Mouse (Mus musculus) forebrain, postnatal 0 days (tissue): ENCODE results near the gene Necab3. TPM values are rescaled to one million over a fixed set of nuclear protein-coding genes. Genes with fewer than 3 reads are reported as not detected.

Source experiments
- ATAC-seq: fragments of 200-750 bp; cut with Nextera tagmentation; 2 replicates; pipeline ENCODE4 v1.8.0; 2017; ENCODE audit warnings: mild to moderate bottlenecking, moderate library complexity
- DNase-seq: peaks from one replicate; pipeline ENCODE4 v3.0.0-alpha.2; 2015
- H3K27ac ChIP-seq: fragments of 300-500 bp; sonication (generic); 2 replicates; pipeline ENCODE4 v1.5.1; 2014; ENCODE audit warnings: low read depth, mild to moderate bottlenecking, antibody characterized with exemption, low read length, moderate library complexity, mixed read lengths
- H3K27me3 ChIP-seq: fragments of 300-500 bp; sonication (generic); 2 replicates; pipeline ENCODE4 v1.6.1; 2014; ENCODE audit warnings: mild to moderate bottlenecking, low read length, mixed read lengths; ENCODE audit not compliant: insufficient read depth
- H3K36me3 ChIP-seq: fragments of 300-500 bp; sonication (generic); 2 replicates; pipeline ENCODE4 v1.6.1; 2014; ENCODE audit warnings: mild to moderate bottlenecking, moderate library complexity; ENCODE audit not compliant: insufficient read depth
- H3K4me1 ChIP-seq: fragments of 300-500 bp; sonication (generic); 2 replicates; pipeline ENCODE4 v1.6.1; 2014; ENCODE audit warnings: antibody characterized with exemption; ENCODE audit not compliant: insufficient read depth
- H3K4me2 ChIP-seq: fragments of 300-500 bp; sonication (generic); 2 replicates; pipeline ENCODE4 v1.6.1; 2014; ENCODE audit warnings: low read depth, mild to moderate bottlenecking, moderate library complexity
- H3K4me3 ChIP-seq: fragments of 300-500 bp; sonication (generic); 2 replicates; pipeline ENCODE4 v1.5.1; 2014; ENCODE audit warnings: low read depth, low read length, mixed read lengths
- H3K9ac ChIP-seq: fragments of 300-500 bp; sonication (generic); 2 replicates; pipeline ENCODE4 v1.6.1; 2014; ENCODE audit warnings: mild to moderate bottlenecking
- H3K9me3 ChIP-seq: fragments of 300-500 bp; sonication (generic); 2 replicates; pipeline ENCODE4 v1.6.1; 2016; ENCODE audit warnings: low read length
- CTCF ChIP-seq: sonication (generic); IDR thresholded peaks from 2 replicates; pipeline ENCODE4 v1.5.1; 2016; ENCODE audit warnings: antibody characterized with exemption, control low read depth, low read depth
- WGBS: fragments of 180-500 bp; shearing (Covaris S2); extraction: QIAGEN DNeasy Blood & Tissue Kit; methylation state at CpG from one replicate; pipeline ENCODE4 v1.1.7; 2014; 5-methylcytosine and 5-hydroxymethylcytosine counted together
- polyA plus RNA-seq: library from polyadenylated mRNA; unstranded; fragments of >200 nt; fragmentation: Nextera tagmentation; extraction: Ambion mirVana; gene quantifications from 2 replicates; pipeline ENCODE4 v1.2.1, GENCODE M21; 2015
- total RNA-seq: library from RNA; depleted of rRNA; stranded (reverse); fragments of >200 nt; gene quantifications from 2 replicates; pipeline ENCODE4 v1.2.3, GENCODE M21; 2014

Necab3 gene
- total and polyA plus RNA-seq, 2 experiments from 2014 or later, result 14.5 to 17.2 TPM

DNA sequence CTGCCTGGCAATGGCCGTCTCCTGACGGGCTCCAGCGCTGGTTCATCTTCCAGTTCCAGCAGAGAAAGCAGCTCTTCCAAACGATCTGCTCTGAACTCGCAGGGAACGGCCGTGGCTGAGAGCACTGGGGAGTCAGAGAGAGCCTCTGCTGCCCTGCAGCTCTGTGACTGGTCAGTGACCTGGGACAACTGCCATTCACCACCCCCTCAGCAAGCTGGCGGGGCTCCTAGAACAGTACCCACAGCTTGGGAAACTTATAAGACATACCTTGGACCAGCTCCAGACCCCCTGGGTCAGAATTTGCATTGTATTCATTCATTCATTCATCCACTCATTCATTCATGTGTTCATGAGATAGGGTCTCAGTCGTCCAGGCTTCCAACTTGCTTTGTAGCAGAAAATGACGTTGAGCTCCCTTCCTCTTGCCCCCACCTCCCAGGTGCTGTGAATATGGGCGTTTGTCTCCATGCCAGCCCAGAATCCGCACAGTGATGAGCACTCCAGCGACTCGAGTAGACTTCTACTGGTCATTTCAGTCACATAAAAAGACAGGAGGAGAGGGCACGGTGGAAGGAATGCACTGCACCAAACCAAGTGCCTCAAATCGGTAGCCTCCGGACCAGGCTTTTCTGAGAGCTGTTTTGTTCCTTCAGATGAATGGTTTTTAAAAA lies 26.4 kb upstream of the Necab3 start:
- TF ChIP-seq CTCF, result no peak
- Histone ChIP-seq H3K9ac (no peak overlapping the region), H3K27me3 (no peaks in the 10 kb centered on the region), H3K4me2 (no peak overlapping the region), H3K27ac (peak overlapping the region; percentile 70), H3K4me1 (peaks cover 16% of the 10 kb centered on the region), H3K4me3 (no peak overlapping the region), H3K9me3 (no peaks in the 10 kb centered on the region), H3K36me3 (no peaks in the 10 kb centered on the region)
- WGBS, result 39% methylated on average over 17 of the region's 17 CpGs
- ATAC-seq (no peak), DNase-seq (no peak)

DNA sequence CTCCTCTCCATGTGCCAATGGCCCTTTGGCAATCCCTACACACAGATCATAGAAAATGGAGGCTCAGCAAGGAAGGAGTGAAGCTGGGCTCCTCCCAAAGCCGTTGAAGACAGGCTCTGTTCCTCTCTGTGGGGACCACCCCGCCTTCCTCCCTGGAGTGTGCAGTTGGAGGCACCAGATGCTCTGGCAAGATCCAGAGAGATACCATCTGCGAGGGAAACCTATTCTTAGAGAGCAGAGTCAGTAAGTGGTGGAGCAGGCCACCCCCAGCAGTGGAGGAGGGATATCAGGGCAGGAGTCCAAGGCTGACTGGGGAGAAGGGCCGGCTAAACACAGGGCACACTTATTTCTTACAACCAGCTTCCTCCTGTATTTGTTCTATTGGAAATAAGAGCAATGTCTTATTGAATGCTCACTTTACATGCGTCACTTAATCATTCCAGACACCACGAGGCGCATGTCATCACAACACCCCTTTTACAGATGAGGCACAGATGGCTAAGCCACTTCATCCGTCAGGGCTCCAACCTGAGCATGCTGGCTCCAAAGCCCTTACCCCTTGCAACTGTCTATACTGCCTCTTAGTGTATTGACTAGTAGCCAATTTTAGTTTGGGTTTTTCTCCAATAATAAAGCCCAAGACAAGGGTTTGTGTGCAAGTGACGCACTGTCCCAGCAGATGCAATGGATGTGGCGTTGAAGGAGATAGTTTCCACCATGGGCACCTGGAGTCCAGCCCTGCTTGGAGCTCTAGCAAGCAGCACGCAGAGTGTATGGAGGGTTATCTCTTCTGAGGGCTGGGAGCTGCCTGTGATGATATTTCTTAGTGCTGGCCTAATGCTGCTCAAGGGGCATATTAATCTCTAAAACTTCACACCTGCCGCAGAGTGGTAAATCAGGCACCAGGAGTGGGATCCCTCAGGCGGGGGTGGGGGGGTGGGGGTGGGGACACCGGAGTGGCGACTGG lies 25.5 kb upstream of the Necab3 start:
- Histone ChIP-seq H3K27ac (peak overlapping the region; percentile 70), H3K9ac (no peak overlapping the region), H3K27me3 (no peaks in the 10 kb centered on the region), H3K9me3 (no peaks in the 10 kb centered on the region), H3K36me3 (no peaks in the 10 kb centered on the region), H3K4me3 (no peak overlapping the region), H3K4me1 (peaks cover 16% of the 10 kb centered on the region), H3K4me2 (no peak overlapping the region)
- peak; percentile 97 for ATAC-seq
- peak; percentile 93 for DNase-seq
- TF ChIP-seq CTCF, result no peak
- WGBS, result 37% methylated on average over 15 of the region's 15 CpGs

DNA sequence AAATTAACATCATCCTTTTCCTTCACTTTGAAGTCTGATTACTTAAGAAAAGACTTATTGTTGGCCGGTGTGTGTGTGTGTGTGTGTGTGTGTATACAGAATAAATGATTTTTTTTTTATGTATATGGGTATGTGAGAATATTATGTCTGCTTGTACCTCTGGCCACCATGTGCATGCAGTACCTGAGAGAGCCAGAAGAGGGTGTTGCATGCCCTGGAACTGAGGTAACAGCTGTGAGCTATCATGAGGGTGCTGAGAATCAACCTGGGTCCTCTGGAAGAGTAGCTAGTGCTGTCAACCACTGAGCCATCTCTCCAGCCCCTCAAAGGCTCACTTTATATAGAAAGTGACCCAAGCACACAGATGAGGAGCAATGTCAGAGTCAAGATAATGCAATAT lies 22.7 kb upstream of the Necab3 start:
- ATAC-seq, result no peak
- H3K4me2 ChIP-seq, result no peak overlapping the region
- H3K27ac ChIP-seq, result no peak overlapping the region
- no peaks in the 10 kb centered on the region for H3K36me3 ChIP-seq
- peaks cover 16% of the 10 kb centered on the region for H3K4me1 ChIP-seq
- 0 out of 2 replicates have a peak, but pooled peaks have one; percentile 12 for TF ChIP-seq CTCF
- WGBS, result 97% methylated on average over 1 of the region's 1 CpGs
- no peaks in the 10 kb centered on the region for H3K9me3 ChIP-seq
- no peak overlapping the region for H3K9ac ChIP-seq
- H3K27me3 ChIP-seq, result no peaks in the 10 kb centered on the region
- DNase-seq, result no peak
- H3K4me3 ChIP-seq, result no peak overlapping the region

DNA sequence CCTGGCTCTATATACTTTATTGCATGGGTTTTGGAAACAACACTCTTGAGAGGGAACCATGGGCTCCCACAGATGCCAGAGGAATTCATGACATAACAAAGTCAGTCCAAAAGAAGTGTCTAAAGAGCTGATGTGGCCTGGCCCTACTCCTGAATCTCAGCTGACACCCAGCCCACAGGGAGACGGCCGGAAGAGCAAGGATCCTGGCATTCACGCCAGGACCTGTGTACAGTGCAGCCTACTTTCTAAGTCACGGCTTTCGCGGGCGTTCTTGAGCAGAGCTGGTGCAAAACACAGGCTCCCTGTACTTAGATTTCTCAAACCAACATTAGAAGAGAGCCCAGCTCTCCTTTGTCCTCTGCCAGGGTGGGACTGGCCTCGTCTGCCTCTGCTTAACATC lies 21.9 kb upstream of the Necab3 start:
- H3K4me2 ChIP-seq, result no peak overlapping the region
- DNase-seq (no peak), ATAC-seq (no peak)
- peaks cover 16% of the 10 kb centered on the region for H3K4me1 ChIP-seq
- H3K4me3 ChIP-seq, result no peak overlapping the region
- no peaks in the 10 kb centered on the region for H3K36me3 ChIP-seq
- no peak for TF ChIP-seq CTCF
- H3K9ac ChIP-seq, result no peak overlapping the region
- WGBS, result 66% methylated on average over 8 of the region's 8 CpGs
- H3K27me3 ChIP-seq, result no peaks in the 10 kb centered on the region
- H3K9me3 ChIP-seq, result no peaks in the 10 kb centered on the region
- peak overlapping the region; percentile 40; the same call in 1 of the 2 replicates for H3K27ac ChIP-seq

DNA sequence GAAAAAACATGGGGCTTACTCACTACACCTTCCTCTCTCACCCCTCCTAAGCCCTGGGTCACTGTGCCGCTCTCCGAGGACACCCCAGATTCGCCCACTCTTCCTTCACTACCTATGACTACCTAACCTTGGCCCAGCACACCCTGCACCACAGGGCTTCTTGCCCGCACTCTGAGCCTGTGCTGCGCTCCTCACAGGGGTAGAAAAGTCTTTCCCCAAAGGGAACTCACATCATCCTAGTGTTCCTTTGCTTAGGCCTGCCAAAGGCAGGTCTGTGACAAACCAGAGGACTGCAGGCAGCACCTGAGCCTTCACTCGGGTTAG lies 19.0 kb upstream of the Necab3 start:
- Histone ChIP-seq H3K4me3 (no peak overlapping the region), H3K27me3 (no peaks in the 10 kb centered on the region), H3K27ac (no peak overlapping the region), H3K4me2 (no peak overlapping the region), H3K9me3 (no peaks in the 10 kb centered on the region), H3K4me1 (no peaks in the 10 kb centered on the region), H3K9ac (no peak overlapping the region), H3K36me3 (no peaks in the 10 kb centered on the region)
- TF ChIP-seq CTCF, result no peak
- ATAC-seq (no peak), DNase-seq (no peak)
- WGBS, result 68% methylated on average over 6 of the region's 6 CpGs

DNA sequence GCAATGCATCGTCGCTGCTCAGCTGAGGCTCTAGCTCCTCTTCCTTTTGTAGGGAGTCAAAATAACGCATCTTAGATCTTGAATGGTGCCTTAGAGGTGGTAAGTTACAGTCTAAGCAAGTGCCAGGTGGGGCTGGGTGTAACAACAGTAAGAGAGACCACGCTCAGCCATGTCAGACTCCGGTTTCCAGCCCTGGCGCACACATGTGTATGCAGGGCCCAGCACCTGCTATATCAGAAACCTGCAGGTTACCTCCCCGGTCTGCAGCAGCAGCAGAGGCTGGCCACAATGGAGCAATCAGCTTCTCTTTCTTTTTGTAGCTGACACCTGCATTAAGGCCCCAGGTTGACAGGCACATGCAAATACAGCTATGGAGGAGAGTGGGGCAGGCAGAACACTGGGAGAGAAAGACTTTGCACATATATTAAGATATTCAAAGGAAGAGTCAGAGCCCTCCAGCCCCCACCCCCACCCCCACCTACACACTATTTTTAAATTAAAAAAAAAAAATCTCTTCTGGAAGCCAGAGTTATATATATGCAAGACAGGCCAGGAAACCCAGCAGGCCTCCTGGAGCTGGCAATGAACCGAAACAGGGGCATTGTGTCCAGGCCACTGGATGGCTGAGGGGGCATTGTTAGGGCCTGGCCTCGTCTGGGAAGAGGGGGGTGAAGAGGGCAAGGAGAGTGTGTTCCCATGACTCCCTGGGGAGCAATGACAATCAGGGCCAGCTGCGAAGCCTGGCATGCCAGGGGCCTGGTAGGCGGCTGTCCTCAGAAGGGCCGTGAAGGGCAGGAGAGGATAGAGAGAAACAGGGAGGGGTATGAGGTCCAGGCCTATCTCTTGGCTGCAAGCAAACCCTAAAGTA lies 18.4 kb upstream of the Necab3 start:
- Histone ChIP-seq H3K4me2 (no peak overlapping the region), H3K36me3 (no peaks in the 10 kb centered on the region), H3K9ac (no peak overlapping the region), H3K27ac (no peak overlapping the region), H3K27me3 (no peaks in the 10 kb centered on the region), H3K4me3 (no peak overlapping the region), H3K9me3 (no peaks in the 10 kb centered on the region), H3K4me1 (no peaks in the 10 kb centered on the region)
- DNase-seq, result no peak
- no peak for TF ChIP-seq CTCF
- WGBS, result 25% methylated on average over 12 of the region's 12 CpGs
- peak; percentile 20; the same call in 1 of the 2 replicates for ATAC-seq
